Mouse (Mus musculus): ENCODE results near the gene C5ar1.

GRCm38 (mm10) chr7:16207076-16207475 is 52.3 kb downstream of the C5ar1 start:
- TF ChIP-seq CTCF (IDR thresholded peaks at IDR 0.05; ENCODE audit: borderline replicate concordance, insufficient read depth, low read length) (no peak), POLR2A (IDR thresholded peaks at IDR 0.05; ENCODE audit: low read depth, low read length) (no peak)

All from embryonic fibroblast, embryonic 13.5 days (primary cell).